Mouse (Mus musculus): ENCODE results near the gene Klb.

Gene Klb

GRCm38 (mm10) chr5:65385704-65386103 is 37.6 kb downstream of the Klb start:
- DNase-seq = no peak

- DNase-seq = no peak
Observed at GRCm38 (mm10) chr5:65387008-65387867, 39.1 kb downstream of the Klb start.

DNA sequence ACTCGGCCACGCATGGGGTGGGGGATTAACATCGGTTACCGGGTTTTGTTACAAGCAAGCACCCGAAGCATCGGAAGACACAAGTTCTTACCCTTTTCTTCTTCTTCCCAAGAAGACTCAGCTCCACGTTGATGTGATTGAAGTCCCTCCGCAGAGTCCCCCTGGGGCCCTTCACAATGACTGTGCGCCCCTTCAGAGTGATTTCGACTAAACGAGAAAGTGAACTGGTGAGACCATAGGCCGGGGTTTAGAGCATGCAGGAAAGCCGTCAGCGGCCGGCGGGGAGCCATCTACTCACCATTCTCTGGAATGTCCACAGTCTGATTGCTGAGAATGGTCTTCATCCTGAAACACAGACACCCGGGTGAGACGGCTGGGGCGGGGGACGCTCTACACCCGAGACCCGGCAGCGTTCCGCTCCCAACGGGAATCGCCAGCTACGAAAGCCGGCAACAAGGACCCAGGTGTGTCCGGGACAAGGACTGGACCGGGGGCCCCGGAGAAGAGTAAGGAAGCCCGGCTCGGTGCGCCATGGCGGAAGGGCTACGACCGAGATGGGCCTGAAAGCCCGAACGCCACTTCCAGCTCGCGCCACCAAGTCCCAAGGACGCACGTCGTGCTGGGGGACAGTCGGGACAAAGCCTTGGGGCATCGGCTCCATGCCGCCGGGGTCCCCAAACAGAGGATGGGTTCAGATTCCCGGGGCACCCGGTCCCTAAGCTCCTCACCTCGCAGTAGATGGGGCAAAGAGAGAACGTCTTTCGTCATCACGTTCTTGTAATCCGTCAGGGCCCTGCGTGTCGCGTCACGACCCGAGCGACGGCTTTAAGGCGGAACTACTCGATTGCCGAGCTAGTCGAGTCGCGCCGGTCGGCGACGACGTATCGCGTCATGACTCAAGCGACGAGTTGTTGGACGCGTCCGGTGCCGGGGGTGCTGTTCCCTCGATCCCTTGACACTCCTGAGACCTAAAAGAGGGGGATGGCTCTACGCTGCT is 42.8 kb downstream of the Klb start, which contains the start of the genes Rpl9 and Lias:
Gene Rpl9, minus strand, starts transcription at position 797 of the 997 bp plus-strand sequence.
Gene Lias, plus strand, starts transcription at position 850 of the 997 bp plus-strand sequence.
- DNase-seq = peak; percentile 99 to 100

DNA sequence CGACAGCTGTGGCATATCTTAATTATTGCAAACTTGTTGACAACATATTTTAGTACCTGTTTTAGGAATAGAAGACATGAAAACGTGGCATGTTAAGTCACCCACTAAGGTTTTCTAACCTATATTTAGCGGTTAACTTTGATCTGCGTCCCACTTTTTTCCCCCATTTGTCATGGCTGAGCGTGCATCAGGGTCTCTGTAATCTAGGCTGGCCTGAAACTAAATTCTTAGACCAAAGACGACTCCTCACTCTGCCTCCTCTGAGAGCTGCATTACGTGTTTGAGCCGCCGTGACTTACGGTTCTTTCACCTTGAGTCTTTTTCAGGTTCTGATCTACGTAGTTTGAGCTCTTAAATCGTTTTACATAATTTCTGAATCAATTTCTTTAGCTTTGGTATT is 43.6 kb downstream of the Klb start:
- no peak for DNase-seq

- DNase-seq = no peak
Observed at GRCm38 (mm10) chr5:65394425-65394824, 46.3 kb downstream of the Klb start.

DNA sequence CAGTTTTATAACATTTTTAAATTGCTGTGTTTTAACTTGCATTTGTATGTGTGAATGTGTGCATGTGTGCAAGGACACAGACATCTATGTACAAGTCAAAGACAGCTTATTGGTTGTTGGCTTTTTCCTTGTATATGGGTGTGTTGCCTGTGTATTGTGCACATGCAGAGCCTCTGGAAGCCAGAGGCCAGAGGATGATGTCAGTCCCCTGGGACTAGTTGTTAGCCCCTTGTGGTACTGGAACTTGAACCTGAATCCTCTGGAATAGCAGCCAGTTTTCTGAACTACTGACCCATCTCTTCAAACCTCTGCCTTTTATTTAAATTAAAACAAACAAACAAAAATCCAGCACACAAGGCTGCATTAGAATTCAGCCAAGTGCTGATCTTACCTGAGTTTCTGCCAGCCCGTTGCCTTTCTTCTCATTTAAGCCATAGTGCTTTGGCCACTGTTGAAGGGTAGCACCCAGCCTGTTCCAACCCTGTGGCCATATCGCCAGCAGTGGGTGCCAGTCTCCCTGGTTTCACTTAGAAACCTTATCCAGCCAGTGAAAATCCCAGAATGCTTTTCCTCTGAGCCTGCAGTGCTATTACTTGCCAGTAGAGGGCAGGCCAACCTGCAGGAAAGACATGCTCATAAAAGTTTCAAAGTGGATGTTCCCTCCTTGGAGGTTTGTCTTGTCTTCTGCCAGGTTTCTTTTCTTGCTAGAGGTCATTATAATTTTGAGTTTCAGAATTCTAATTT is 53.3 kb downstream of the Klb start:
- peak; percentile 83 to 88 for DNase-seq

GRCm38 (mm10) chr5:65407989-65408388 is 59.9 kb downstream of the Klb start:
- no peak for DNase-seq

GRCm38 (mm10) chr5:65415653-65416458 is 67.7 kb downstream of the Klb start:
- DNase-seq = peak in 1 of 2 experiments; percentile 14

DNA sequence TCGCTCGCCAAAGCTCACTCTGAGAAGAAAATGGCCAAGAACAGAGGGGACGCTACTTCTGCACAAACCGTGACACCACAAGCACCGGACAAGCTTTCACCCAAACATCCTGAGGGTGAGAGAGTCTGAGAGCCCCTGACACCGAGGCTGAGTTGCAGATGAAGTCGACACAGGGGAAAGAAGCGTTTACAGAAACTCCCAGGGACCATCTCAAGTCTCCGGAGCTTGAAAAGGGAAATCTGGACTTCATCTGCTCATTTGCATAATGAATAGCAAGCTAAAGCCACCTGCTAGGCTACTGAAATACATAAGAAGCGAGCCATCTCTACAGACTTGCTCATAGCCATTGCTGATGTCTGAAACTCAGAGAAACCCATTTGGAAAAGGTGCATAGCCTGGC is 71.0 kb downstream of the Klb start:
- no peak for DNase-seq

- DNase-seq = no peak
Observed at GRCm38 (mm10) chr5:65420822-65421221, 72.7 kb downstream of the Klb start.

DNA sequence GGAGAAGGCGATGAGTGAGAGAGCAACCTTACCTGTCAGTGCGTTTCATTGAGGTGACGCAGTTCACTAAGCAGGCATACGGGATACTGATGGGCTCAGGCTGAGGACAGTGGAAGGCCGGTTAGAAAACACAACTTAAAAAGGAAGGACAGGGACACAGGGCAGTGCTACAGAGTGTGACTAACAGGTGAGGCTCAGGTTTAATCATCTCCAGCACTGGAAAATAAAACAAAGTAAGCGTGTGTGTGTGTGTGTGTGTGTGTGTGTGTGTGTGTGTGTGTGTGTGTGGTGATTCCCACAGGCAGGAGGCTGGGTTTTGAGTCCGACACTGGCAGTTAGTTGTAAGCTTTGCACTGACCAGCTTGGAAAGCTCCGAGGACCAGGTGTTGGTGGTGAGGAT is 74.7 kb downstream of the Klb start:
- no peak for DNase-seq

DNA sequence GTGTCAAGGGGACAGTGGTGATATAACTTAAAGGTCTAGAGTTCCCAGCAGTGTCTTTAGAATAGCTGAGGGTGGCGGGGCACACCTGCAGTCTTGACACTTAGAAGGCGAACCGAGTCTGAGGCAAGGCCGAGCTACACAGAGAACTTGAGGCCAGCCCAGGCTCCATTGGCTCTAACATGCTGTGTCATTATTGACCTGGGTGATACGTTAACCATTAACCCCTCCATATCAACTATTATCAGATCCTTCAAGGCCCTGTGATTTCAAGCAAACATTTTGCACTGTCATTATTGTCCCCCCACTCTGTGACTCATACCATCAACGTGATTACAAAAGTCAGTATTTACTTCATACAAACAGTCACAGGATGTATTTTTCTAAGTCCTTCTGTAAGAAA is 76.1 kb downstream of the Klb start:
- DNase-seq = no peak

- DNase-seq = no peak
Observed at GRCm38 (mm10) chr5:65425251-65425650, 77.1 kb downstream of the Klb start.

DNA sequence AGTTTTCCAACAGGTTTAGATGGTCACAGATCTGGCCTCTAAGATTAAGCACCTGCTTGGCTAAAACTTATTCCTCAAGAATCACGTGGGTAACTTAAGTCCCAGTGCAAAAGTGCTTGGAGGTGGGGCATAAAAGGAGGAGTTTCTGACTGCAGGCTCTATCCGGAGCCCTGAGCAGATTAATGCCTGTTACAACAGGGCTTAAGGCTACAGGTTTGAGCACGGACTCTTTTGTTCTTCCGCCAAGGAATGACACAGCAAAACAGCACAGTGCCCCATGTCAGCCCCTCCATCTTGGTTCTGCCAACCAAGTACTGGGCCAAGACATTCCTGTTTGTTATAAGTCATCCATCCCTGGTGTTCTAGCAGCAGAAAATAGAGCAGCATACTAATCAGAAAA is 80.2 kb downstream of the Klb start:
- no peak for DNase-seq

DNA sequence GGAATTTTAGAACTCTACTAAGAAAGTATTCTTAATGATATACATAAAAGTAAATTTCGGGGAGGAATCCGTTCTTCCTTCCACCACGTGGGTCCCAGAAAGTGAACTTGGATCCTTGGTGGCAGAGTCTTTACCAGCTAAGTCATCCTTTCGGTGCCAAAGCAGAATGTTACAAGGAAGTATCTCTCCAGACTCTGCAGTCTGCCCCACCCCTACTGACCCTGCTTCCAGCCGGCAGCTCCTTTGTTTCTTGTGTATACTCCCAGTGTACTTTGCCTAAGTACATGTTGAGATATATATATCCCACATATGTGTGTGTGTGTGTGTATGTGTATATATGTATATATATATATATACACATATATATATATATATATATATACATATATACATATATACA is 81.3 kb downstream of the Klb start:
- DNase-seq = no peak

All from cerebellum, postnatal 36 days (tissue).